Mouse (Mus musculus): Measurements from ENCODE around the gene Zfand2b.

The Zfand2b gene

GRCm38 (mm10) chr1:75168472-75169464, at the start of gene Zfand2b:
Zfand2b (plus strand) TSS chr1:75168646.
- DNase-seq: peak; percentile 97

GRCm38 (mm10) chr1:75122211-75122610, 46.2 kb upstream of the Zfand2b start:
- DNase-seq: no peak

GRCm38 (mm10) chr1:75124346-75125321, 43.8 kb upstream of the Zfand2b start, which contains the start of gene Nhej1:
Nhej1 (minus strand) TSS chr1:75125200.
- peak; percentile 88 for DNase-seq

GRCm38 (mm10) chr1:75125418-75125817, 43.0 kb upstream of the Zfand2b start:
- no peak for DNase-seq

GRCm38 (mm10) chr1:75128641-75129040, 39.8 kb upstream of the Zfand2b start:
- DNase-seq: peak; percentile 33

GRCm38 (mm10) chr1:75133421-75134207, 34.8 kb upstream of the Zfand2b start, which contains the start of gene Slc23a3:
Slc23a3 (minus strand) TSS chr1:75133890.
- DNase-seq: no peak

- DNase-seq: no peak
These were observed 32.2 kb upstream of the Zfand2b start for GRCm38 (mm10) chr1:75136293-75136692.

GRCm38 (mm10) chr1:75136730-75137129, 31.7 kb upstream of the Zfand2b start:
- DNase-seq: no peak

GRCm38 (mm10) chr1:75138448-75138847, 30.0 kb upstream of the Zfand2b start:
- DNase-seq: no peak

- no peak for DNase-seq
These were observed 27.8 kb upstream of the Zfand2b start for GRCm38 (mm10) chr1:75140601-75141190.

GRCm38 (mm10) chr1:75141486-75142190, 26.8 kb upstream of the Zfand2b start:
- peak; percentile 67 for DNase-seq

GRCm38 (mm10) chr1:75142301-75143261, 25.9 kb upstream of the Zfand2b start, which contains the start of the genes Cnppd1 and Retreg2:
Cnppd1 (minus strand) TSS chr1:75142711.
Retreg2 (plus strand) TSS chr1:75142778.
- peak; percentile 94 for DNase-seq

GRCm38 (mm10) chr1:75145589-75145988, 22.9 kb upstream of the Zfand2b start:
- DNase-seq: no peak

GRCm38 (mm10) chr1:75147411-75148135, 20.9 kb upstream of the Zfand2b start:
- no peak for DNase-seq

- no peak for DNase-seq
These were observed 19.7 kb upstream of the Zfand2b start for GRCm38 (mm10) chr1:75148727-75149126.

GRCm38 (mm10) chr1:75155837-75156236, 12.6 kb upstream of the Zfand2b start:
- no peak for DNase-seq

- DNase-seq: no peak
These were observed 9.5 kb upstream of the Zfand2b start for GRCm38 (mm10) chr1:75158990-75159389.

GRCm38 (mm10) chr1:75159540-75160255, 8.7 kb upstream of the Zfand2b start:
- no peak for DNase-seq
